Mouse (Mus musculus): ENCODE measurements at regions not wholly inside any gene's neighbourhood (a gene's known extent, or its start where the extent isn't known, plus 50 kb on each side); places are given as distances from the start of the nearest gene placed in this dataset.

DNA sequence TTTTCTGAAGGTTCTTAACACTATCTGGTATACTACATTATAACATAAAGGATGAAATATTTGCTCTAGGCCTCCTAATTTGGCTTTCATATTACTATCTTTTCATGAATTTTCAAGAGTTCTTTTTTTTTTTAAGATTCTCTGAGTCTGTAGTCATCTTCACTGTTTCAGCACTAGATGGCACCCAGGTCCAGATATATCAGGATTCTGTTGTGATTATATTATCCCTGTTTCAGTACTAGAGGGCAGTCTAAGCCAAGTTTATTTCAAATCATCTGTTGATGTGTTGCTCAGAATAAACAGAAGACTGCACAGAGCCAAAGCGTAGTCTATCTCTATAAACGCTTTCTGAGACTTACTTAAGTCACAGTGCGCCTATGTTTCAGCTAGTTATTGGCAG is 1760.2 kb upstream of the Acvr2a start:
- in situ Hi-C loops (cut with MboI; ENCODE audit: low sequenced_read_pairs in 2 of 2, unreplicated experiment in 2 of 2), result no loop called here
- Histone ChIP-seq H3K9me3 (ENCODE audit: control insufficient read depth, insufficient read depth, low read depth, low read length) (no peaks in the 10 kb centered on the region), H3K9ac (ENCODE audit: insufficient read depth, low read depth, low read length, poor library complexity, severe bottlenecking) (no peak overlapping the region), H3K4me1 (ENCODE audit: control insufficient read depth in 2 of 2, insufficient read depth in 2 of 2, low read length in 2 of 2, poor library complexity in 1 of 2) (no peaks in the 10 kb centered on the region), H3K27ac (ENCODE audit: insufficient read depth, low read depth, low read length, poor library complexity, severe bottlenecking) (no peak overlapping the region), H3K4me3 (ENCODE audit: insufficient read depth in 1 of 2, low read depth in 1 of 2, low read length in 2 of 2, poor library complexity in 1 of 2, severe bottlenecking in 1 of 2) (no peak overlapping the region), H3K36me3 (ENCODE audit: control insufficient read depth, insufficient read depth, low read length, poor library complexity, severe bottlenecking) (no peaks in the 10 kb centered on the region)
- no peak for DNase-seq (ENCODE audit: low read depth, low spot score)
- TF ChIP-seq HCFC1 (IDR thresholded peaks at IDR 0.05; ENCODE audit: borderline replicate concordance, insufficient read depth, low read length) (no peak), MAFK (IDR thresholded peaks at IDR 0.05; ENCODE audit: insufficient read depth, low read depth, low read length) (no peak), CHD2 (IDR thresholded peaks at IDR 0.05; ENCODE audit: low read depth, low read length) (no peak), ZNF384 (IDR thresholded peaks at IDR 0.05; ENCODE audit: low read depth, low read length) (no peak), ZC3H11A (IDR thresholded peaks at IDR 0.05; ENCODE audit: borderline replicate concordance, low read depth, low read length) (no peak)

DNA sequence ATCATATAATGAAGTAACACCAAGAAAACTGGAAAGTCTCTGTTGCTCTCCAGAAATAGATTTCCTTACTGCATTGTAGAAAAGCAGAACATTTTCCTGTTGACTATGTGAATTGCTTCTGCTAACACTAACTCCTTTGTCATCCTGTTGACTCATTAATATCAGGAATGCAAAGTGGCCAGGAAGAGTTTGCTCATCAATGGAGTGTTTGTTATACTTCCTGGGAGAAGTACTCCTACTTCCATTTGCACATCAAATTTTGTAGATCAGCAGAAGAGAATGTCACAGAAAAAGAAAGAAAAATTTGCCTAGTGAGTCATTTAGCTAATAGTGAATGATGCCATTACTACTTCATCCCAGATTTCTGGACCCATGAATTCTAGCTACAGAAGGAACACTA is 1739.7 kb upstream of the Acvr2a start:
- no peak overlapping the region for H3K9ac ChIP-seq (ENCODE audit: insufficient read depth, low read depth, low read length, poor library complexity, severe bottlenecking)
- no peaks in the 10 kb centered on the region for H3K9me3 ChIP-seq (ENCODE audit: control insufficient read depth, insufficient read depth, low read depth, low read length)
- H3K36me3 ChIP-seq (ENCODE audit: control insufficient read depth, insufficient read depth, low read length, poor library complexity, severe bottlenecking), result no peaks in the 10 kb centered on the region
- H3K4me1 ChIP-seq (ENCODE audit: control insufficient read depth in 2 of 2, insufficient read depth in 2 of 2, low read length in 2 of 2, poor library complexity in 1 of 2), result no peaks in the 10 kb centered on the region
- DNase-seq (ENCODE audit: low read depth, low spot score), result no peak
- TF ChIP-seq CHD2 (IDR thresholded peaks at IDR 0.05; ENCODE audit: low read depth, low read length), result no peak
- TF ChIP-seq HCFC1 (IDR thresholded peaks at IDR 0.05; ENCODE audit: borderline replicate concordance, insufficient read depth, low read length), result no peak
- TF ChIP-seq ZC3H11A (IDR thresholded peaks at IDR 0.05; ENCODE audit: borderline replicate concordance, low read depth, low read length), result no peak
- no peak for TF ChIP-seq ZNF384 (IDR thresholded peaks at IDR 0.05; ENCODE audit: low read depth, low read length)
- H3K4me3 ChIP-seq (ENCODE audit: insufficient read depth in 1 of 2, low read depth in 1 of 2, low read length in 2 of 2, poor library complexity in 1 of 2, severe bottlenecking in 1 of 2), result no peak overlapping the region
- in situ Hi-C loops (cut with MboI; ENCODE audit: low sequenced_read_pairs in 2 of 2, unreplicated experiment in 2 of 2), result no loop called here
- no peak overlapping the region for H3K27ac ChIP-seq (ENCODE audit: insufficient read depth, low read depth, low read length, poor library complexity, severe bottlenecking)

DNA sequence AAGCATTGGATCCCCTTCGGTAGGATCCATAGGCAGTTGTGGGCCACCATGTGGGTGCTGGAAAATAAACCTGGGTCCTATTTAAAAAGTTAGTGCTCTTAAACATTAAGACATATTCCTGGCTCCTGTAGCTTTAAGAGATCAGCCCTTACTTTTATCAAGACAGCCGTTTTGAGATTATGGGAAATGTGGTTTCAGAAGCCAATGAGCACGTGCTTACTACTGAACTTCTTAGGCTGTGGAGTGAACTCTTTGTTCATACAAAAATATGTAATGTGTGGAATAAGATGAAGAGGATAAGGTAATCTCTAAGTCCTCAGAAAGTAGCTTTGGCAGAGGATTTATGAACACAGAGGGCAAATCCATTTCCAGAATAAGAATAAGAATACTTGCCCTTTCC is 1738.7 kb upstream of the Acvr2a start:
- Histone ChIP-seq H3K9me3 (ENCODE audit: control insufficient read depth, insufficient read depth, low read depth, low read length) (no peaks in the 10 kb centered on the region), H3K27ac (ENCODE audit: insufficient read depth, low read depth, low read length, poor library complexity, severe bottlenecking) (no peak overlapping the region), H3K9ac (ENCODE audit: insufficient read depth, low read depth, low read length, poor library complexity, severe bottlenecking) (no peak overlapping the region), H3K36me3 (ENCODE audit: control insufficient read depth, insufficient read depth, low read length, poor library complexity, severe bottlenecking) (no peaks in the 10 kb centered on the region), H3K4me3 (ENCODE audit: insufficient read depth in 1 of 2, low read depth in 1 of 2, low read length in 2 of 2, poor library complexity in 1 of 2, severe bottlenecking in 1 of 2) (no peak overlapping the region), H3K4me1 (ENCODE audit: control insufficient read depth in 2 of 2, insufficient read depth in 2 of 2, low read length in 2 of 2, poor library complexity in 1 of 2) (no peaks in the 10 kb centered on the region)
- in situ Hi-C loops (cut with MboI; ENCODE audit: low sequenced_read_pairs in 2 of 2, unreplicated experiment in 2 of 2), result no loop called here
- TF ChIP-seq CHD2 (IDR thresholded peaks at IDR 0.05; ENCODE audit: low read depth, low read length), result no peak
- no peak for TF ChIP-seq ZNF384 (IDR thresholded peaks at IDR 0.05; ENCODE audit: low read depth, low read length)
- no peak for TF ChIP-seq ZC3H11A (IDR thresholded peaks at IDR 0.05; ENCODE audit: borderline replicate concordance, low read depth, low read length)
- no peak for TF ChIP-seq HCFC1 (IDR thresholded peaks at IDR 0.05; ENCODE audit: borderline replicate concordance, insufficient read depth, low read length)
- TF ChIP-seq MAFK (IDR thresholded peaks at IDR 0.05; ENCODE audit: insufficient read depth, low read depth, low read length), result no peak
- DNase-seq (ENCODE audit: low read depth, low spot score), result no peak

DNA sequence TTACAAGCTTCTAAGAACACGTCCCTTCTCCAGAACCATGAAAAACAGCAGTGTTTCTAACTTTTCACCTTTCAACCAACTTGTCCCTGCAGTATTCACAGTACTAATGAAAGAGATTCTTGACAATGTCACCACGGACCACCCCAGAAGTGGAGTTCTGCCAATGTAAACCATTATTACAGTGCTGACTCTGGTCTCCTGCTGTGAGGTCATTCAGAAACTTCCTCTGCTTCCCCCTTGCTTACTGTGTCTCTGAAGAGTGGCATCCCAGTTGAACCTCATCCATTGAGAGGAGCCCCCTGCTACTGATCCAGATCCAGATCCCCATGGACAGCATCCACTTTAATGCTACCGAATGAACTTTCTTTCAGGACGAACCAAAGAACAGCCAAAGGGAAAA is 1725.3 kb upstream of the Acvr2a start:
- in situ Hi-C loops (cut with MboI; ENCODE audit: low sequenced_read_pairs in 2 of 2, unreplicated experiment in 2 of 2), result no loop called here
- TF ChIP-seq CHD2 (IDR thresholded peaks at IDR 0.05; ENCODE audit: low read depth, low read length), result no peak
- no peak for TF ChIP-seq MAFK (IDR thresholded peaks at IDR 0.05; ENCODE audit: insufficient read depth, low read depth, low read length)
- TF ChIP-seq HCFC1 (IDR thresholded peaks at IDR 0.05; ENCODE audit: borderline replicate concordance, insufficient read depth, low read length), result no peak
- TF ChIP-seq ZC3H11A (IDR thresholded peaks at IDR 0.05; ENCODE audit: borderline replicate concordance, low read depth, low read length), result no peak
- TF ChIP-seq ZNF384 (IDR thresholded peaks at IDR 0.05; ENCODE audit: low read depth, low read length), result no peak
- no peak overlapping the region for H3K9ac ChIP-seq (ENCODE audit: insufficient read depth, low read depth, low read length, poor library complexity, severe bottlenecking)
- no peaks in the 10 kb centered on the region for H3K4me1 ChIP-seq (ENCODE audit: control insufficient read depth in 2 of 2, insufficient read depth in 2 of 2, low read length in 2 of 2, poor library complexity in 1 of 2)
- no peaks in the 10 kb centered on the region for H3K9me3 ChIP-seq (ENCODE audit: control insufficient read depth, insufficient read depth, low read depth, low read length)
- H3K27ac ChIP-seq (ENCODE audit: insufficient read depth, low read depth, low read length, poor library complexity, severe bottlenecking), result no peak overlapping the region
- no peak overlapping the region for H3K4me3 ChIP-seq (ENCODE audit: insufficient read depth in 1 of 2, low read depth in 1 of 2, low read length in 2 of 2, poor library complexity in 1 of 2, severe bottlenecking in 1 of 2)
- H3K36me3 ChIP-seq (ENCODE audit: control insufficient read depth, insufficient read depth, low read length, poor library complexity, severe bottlenecking), result no peaks in the 10 kb centered on the region
- peak; percentile 11 for DNase-seq (ENCODE audit: low read depth, low spot score)

DNA sequence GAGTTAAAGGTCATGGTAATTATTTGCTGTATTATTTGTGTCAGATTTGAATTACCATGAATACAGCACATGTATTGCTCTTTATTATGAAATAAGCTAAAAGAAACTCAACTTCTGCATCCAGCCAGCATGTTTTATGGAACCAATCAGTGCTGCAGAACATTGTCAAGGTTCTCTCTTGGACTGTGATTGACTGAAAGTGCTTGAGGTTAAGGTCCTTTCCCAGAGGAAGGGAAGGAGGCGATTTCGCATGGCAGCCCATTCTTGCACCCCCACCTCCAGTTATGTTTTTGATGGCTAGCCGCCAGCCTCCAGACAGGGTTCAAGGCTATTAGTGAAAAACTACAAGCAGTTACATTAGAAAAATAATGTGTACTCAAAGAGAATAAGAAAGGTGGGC is 1717.9 kb upstream of the Acvr2a start:
- H3K36me3 ChIP-seq (ENCODE audit: control insufficient read depth, insufficient read depth, low read length, poor library complexity, severe bottlenecking), result no peaks in the 10 kb centered on the region
- H3K4me3 ChIP-seq (ENCODE audit: insufficient read depth in 1 of 2, low read depth in 1 of 2, low read length in 2 of 2, poor library complexity in 1 of 2, severe bottlenecking in 1 of 2), result no peak overlapping the region
- no peak for DNase-seq (ENCODE audit: low read depth, low spot score)
- no peaks in the 10 kb centered on the region for H3K9me3 ChIP-seq (ENCODE audit: control insufficient read depth, insufficient read depth, low read depth, low read length)
- TF ChIP-seq ZC3H11A (IDR thresholded peaks at IDR 0.05; ENCODE audit: borderline replicate concordance, low read depth, low read length), result no peak
- H3K4me1 ChIP-seq (ENCODE audit: control insufficient read depth in 2 of 2, insufficient read depth in 2 of 2, low read length in 2 of 2, poor library complexity in 1 of 2), result no peaks in the 10 kb centered on the region
- no peak overlapping the region for H3K27ac ChIP-seq (ENCODE audit: insufficient read depth, low read depth, low read length, poor library complexity, severe bottlenecking)
- H3K9ac ChIP-seq (ENCODE audit: insufficient read depth, low read depth, low read length, poor library complexity, severe bottlenecking), result no peak overlapping the region
- in situ Hi-C loops (cut with MboI; ENCODE audit: low sequenced_read_pairs in 2 of 2, unreplicated experiment in 2 of 2), result no loop called here

Data from ES-E14 (cell line).